Mouse (Mus musculus) ZHBTc4 (cell line): ENCODE measurements around the gene Pard6a.
A peak's percentile ranks its signal among the peaks of the same experiment; 100 is the strongest.

Experiments
- DNase-seq: peaks from one replicate; pipeline ENCODE4 v3.0.0-alpha.2; 2011; ENCODE audit warnings: low read depth, low spot score

The Pard6a gene

GRCm38 (mm10) chr8:105700566-105700965 is 382 bp upstream of the Pard6a start:
- DNase-seq, result no peak

GRCm38 (mm10) chr8:105702001-105702401 is 1.1 kb downstream of the Pard6a start:
- peak; percentile 42 for DNase-seq

GRCm38 (mm10) chr8:105702731-105703415 is 1.9 kb downstream of the Pard6a start:
- DNase-seq, result no peak

GRCm38 (mm10) chr8:105704146-105704812 is 3.3 kb downstream of the Pard6a start:
- DNase-seq, result peak; percentile 59

GRCm38 (mm10) chr8:105704955-105705354 is 4.0 kb downstream of the Pard6a start:
- DNase-seq, result no peak

GRCm38 (mm10) chr8:105706426-105706825 is 5.5 kb downstream of the Pard6a start:
- DNase-seq, result no peak

- DNase-seq, result peak; percentile 96
Measured at GRCm38 (mm10) chr8:105707498-105708403, 6.8 kb downstream of the Pard6a start, which contains the start of the genes 4933405L10Rik and Enkd1. Gene 4933405L10Rik, plus strand, starts transcription at chr8:105707655. Gene Enkd1, minus strand, starts transcription at chr8:105708210.

DNA sequence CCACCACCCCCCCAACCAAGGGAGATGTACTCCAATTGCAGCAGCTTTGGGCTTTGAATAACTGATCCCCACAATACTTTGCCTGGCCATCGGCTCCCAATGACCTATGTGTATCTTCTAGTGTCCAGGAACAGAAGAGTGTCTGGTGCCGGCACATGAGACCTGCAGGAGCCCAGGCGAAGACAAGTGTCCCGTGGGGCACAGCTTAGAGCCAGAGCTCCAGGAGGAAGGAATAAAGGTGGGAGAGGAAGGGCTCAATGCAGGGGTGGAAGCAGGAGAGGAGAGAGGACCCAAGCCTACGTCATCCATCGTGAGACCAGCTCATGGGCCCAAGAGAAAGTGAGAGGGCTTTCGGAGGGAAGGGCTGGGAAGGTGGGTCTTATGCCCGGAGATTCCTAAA is 7.7 kb downstream of the Pard6a start:
- DNase-seq, result no peak

DNA sequence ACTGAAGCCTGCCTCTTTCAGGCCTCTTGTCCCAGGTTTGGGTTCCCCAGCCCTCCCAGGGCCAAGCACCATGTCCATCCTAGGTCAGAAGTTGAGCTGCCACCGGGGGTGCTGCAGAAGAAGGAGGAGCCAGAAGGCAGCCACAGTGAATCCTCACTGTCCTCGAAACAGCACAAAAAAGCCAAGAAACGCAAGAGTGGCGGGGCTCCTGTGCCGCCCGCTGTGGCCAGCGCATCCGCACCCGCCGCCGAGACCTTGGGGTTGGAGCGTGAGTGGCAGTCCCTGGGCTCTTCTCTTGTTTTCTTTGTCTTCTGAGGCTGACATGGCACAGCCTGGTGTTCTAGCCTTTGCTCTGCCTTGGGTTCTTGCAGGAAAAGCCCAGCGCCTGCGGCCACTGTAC is 8.4 kb downstream of the Pard6a start:
- DNase-seq, result peak; percentile 51

DNA sequence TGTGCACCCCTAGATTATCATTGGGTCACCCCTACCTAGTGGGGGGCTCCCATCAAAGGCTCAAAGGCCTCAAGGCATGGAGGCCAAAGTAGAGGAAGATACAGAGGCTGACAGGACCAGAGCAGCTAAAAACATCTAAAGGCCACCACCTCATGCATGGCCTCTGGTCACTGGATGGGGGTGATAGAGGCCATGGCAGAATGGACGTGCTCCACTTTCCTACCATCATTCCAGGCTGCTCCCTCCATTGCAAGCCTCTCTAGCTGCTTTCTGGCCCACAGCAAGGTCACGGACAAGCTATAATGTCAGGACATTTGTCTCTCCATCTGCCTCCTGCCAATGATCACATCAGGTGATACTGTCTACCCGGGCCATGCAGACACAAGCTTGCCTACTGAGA is 11.3 kb downstream of the Pard6a start:
- DNase-seq, result no peak

DNA sequence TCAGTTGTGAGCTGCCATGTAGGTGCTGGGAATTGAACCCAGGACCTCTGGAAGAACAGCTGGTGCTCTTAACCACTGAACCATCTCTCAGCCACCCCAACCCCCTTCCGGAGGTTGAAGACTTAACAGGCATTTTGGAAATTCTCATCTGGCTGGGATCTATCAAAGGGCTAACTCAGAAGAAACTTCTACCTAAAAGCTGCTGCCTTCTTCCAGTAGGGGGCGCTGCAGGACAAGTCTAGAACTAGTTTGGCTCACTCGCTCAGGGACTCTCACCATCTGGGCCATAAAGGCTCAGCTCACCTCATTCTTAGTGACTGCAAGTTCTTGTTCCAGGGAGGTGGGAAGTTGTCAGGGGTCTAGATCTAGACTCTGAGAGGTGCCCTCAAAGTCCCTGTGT is 13.2 kb downstream of the Pard6a start:
- peak; percentile 93 for DNase-seq

DNA sequence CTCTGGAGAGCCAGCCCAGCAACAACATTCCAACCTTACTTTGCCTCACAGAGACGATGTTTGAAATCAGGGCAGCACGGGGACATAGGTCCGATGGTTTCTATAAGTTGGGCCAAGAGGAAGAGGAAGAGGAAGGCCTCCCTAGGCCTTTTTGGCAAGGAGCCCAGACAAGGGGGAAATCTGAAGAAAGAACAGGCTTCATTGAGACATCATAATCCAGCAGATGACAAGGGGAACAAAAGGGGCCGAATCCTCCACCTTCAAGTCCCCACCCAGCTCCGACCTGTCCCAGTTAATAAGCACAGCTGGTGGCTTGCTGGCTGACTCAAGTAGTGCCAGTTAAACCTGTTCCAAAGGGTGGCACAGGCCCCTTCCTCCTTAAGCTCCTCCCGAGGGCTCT is 14.1 kb downstream of the Pard6a start:
- no peak for DNase-seq

- DNase-seq, result peak; percentile 62
Measured at GRCm38 (mm10) chr8:105716302-105716945, 15.5 kb downstream of the Pard6a start.

GRCm38 (mm10) chr8:105719637-105720036 is 18.7 kb downstream of the Pard6a start:
- no peak for DNase-seq

DNA sequence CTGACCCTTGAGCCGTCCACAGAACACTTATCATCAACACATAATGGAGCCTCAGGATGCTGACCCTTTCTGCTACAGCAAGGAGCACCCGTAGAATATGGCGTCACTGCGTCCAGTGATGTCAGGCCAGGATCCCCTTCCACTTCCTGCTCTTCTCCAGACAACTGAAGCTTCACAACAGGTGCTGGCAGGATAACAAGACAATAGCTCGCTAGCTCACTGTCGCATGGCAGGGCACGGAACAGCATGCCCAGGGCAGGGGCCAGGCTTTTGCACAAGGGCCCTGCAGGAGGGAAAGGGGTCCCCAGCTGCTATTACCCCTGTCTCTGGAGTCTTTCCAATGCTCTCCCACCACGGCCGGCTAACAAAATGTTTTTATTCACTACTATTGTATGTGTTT is 21.9 kb downstream of the Pard6a start:
- no peak for DNase-seq

- DNase-seq, result peak; percentile 36
Measured at GRCm38 (mm10) chr8:105725726-105726125, 24.8 kb downstream of the Pard6a start.

DNA sequence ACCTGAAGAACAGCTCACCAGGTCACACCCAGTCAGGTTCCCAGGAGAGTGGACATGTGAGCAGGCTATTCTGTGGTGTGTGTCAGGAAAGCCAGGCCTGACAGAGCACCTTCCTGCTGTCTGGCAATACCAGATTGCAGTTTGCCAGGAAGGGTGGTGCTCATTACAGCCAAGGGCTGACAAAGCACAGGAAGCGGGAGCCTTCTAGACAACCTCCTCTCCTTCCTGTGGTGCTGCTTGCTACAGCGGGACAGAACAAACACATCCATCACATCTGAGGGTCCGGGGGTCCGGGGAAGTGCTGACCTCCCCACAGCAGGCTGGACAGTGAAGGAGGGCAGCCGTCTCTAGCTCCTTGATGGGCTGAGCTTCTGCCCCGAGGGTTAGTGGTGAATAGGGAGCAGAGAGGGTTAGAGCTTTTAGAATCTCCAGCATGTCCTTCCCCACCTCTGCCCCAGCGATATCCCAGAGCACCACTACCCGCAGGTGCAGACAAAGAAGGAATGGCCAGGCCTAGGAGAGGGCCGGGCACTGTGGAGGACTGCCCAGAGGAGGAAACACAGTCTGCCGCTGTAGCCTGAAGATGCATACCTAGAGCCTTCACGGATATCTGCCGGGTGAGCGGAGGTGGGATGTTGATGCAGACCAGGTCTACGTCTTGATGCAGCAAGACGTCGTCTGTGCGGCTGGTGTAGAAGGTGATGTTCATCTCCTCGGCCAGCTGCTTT is 26.6 kb downstream of the Pard6a start:
- peak; percentile 30 for DNase-seq

DNA sequence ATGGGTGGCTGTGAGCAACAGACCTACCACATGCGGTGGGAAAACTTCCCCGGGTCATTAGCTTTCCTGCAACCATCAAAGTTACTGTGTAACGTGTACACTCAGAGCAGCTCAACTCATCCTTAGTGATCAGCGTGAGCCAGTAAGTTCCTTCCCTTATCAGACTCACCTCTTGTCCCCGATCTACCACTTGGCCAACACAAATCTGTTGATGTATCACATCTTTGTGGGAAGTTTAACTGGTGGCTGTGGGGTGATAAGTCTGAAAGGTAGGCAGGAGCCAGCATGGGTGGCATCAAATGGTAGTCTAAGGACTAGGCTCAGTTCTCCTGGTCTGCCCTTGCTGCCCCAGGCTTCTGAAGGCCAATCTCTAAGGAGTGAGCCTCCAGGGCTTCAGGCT is 31.2 kb downstream of the Pard6a start:
- no peak for DNase-seq

DNA sequence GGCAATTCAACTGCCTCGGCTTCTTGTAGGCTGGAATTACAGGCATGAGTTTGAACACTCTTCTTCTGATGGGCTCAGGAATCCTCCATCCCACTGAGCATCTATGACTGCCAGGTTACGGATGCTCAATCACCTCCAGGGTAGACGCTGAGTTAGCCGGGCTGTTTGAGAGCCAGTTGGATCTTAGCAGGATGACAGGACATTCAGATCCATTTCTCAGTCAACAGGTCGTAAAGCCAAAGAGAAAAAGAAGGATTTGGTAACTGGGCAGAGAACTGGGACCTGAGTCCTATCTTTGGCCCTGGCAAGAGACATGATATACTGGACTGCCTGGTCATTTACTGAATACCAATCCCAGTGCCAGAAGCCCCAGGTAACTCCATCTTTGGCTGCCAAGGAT is 38.3 kb downstream of the Pard6a start:
- no peak for DNase-seq

DNA sequence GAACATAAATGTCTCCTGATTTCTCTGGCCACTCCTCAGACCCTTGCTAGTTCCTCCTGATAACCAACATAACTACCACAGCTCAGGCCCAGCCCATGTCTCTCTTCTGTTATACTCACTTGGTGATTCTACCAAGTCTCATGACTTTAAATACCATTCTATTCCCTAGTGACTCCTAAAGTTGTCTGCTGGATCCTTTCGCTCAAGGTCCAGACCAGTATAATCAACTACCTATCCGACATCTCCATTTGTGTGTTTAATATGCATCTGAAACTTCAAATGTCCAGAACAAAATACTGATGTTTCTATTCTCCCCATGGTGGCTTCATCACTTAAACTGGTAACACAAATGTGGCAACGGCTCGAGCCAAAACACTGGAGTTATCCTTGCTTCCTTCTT is 42.4 kb downstream of the Pard6a start:
- DNase-seq, result peak; percentile 27

DNA sequence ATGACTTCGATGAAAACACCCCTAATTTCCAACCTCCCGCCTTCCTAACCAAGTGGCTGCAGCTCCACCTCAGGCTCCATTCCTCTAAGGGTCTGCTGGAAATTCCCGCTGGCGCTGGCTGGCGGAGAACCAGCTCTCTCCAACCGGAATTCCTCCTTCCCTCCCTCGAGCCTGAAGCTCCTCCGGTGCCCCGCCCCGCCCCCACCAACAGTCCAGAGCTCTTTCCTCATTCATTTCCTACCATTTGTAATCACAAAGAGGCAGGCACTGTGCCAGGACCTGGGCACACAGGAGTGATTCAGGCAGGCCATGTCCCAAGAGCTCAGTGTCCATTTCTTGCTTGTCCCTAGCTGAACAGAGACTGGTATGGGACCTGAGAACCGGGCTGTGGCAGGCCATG is 49.7 kb downstream of the Pard6a start:
- DNase-seq, result peak; percentile 78
